Mouse (Mus musculus): ENCODE data around the gene Muc5b.

The Muc5b gene

DNA sequence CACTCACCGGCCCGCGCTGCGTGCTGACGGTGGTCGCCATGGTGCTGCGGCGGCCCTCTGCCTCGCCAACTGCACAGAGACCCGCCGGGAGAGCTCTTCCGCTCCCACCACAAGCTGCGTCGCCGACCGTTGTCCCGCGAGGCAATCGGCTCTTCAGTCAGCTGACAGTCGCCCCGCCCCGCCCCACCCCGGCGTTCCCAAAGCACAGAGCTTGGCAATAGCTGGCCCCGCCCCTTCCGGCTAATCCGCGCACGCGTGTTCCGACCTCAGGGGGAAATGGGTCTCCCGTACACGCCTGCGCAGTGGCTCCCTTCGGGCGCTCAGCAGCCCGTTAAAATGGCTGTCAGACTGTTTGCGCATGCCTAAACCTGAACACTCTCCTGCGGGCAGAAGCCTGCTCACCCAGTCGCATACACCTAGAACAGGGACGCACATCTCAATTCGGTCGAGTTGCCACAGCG lies 63.4 kb downstream of the Muc5b start:
- DNase-seq (ENCODE audit: low read depth) = peak; percentile 100

DNA sequence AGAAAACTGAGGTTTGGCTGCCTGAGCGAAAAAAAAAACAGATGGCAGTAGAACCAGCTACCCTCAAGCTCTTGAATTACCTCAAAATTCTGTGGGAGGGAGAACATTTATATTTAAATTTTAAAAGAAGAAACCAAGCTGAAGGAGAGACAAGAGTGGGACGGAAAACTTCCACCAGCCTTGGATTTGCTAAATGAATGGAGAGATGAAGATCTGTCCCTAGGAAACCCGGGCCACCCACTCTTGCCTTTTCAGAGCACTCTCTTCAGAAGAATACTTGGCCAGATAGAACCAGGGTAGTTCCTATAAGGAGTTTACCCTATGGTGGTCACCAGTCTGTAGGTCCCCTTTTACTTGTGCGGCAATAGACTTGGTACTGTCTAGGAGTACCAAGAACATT lies 63.9 kb downstream of the Muc5b start:
- no peak for DNase-seq (ENCODE audit: low read depth)

DNA sequence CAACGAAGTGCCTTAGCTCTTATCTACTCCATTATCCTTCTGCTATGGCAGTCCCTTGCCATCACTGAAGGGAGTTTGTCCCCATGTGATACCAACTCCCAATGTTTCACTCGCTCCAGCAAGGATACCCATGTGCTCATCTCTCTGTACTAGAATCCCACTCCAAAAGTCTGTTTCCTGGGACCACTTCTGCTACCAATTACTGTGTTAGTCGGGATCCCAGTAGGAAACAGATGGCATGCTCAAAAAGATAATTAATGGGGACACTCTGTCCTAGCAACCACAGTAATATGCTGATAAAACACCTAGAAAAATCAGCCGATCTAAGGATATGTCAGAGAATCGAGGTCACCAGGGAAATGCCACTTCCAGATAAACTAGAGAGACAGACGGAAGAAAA lies 69.7 kb downstream of the Muc5b start:
- no peak for DNase-seq (ENCODE audit: low read depth)

DNA sequence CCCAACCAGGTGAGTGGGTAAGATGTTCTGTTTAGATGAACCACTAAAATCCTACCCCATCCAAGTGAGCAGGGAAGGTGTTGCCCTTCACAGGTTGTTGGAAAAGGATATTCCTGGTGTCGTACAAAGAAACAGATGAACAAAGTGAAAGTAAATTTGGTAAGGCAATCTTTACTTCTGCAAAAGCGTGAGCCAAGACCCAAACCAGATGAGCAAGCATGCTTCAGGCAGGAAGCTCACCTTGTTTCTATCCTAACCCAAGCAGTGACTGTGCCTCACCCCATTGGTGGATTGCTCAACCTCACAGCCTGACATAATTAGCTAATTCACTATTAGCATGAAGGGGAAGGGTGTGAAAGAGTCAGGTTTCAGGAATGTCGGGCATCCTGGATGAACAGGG lies 72.4 kb downstream of the Muc5b start:
- DNase-seq (ENCODE audit: low read depth) = no peak

DNA sequence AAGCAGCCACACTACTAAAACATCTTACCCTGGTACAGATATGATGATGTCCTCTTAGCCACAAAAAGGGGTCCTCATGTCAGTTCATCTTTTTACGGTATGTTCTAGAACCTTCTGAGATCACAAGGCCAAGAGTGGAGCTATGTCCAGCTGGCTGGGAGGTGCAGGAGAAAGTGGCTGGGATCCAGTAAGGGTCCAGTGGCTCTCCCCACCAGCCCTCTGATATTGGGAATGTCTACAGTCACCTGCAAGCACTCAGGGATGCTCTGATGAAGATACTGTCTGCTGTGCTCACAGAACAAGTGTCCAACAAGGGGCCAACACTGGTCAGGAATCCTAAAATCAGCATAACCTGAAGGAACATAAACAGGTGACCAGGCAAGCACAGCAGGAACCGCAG lies 79.5 kb downstream of the Muc5b start, which contains the start of gene Tollip:
Gene Tollip, minus strand, starts transcription at position 101 of the 400 bp plus-strand sequence.
- DNase-seq (ENCODE audit: low read depth) = no peak

Data from induced T-regulatory cell, adult 2 months (primary cell).